Mouse (Mus musculus): ENCODE measurements around the gene Gata2.

DNA sequence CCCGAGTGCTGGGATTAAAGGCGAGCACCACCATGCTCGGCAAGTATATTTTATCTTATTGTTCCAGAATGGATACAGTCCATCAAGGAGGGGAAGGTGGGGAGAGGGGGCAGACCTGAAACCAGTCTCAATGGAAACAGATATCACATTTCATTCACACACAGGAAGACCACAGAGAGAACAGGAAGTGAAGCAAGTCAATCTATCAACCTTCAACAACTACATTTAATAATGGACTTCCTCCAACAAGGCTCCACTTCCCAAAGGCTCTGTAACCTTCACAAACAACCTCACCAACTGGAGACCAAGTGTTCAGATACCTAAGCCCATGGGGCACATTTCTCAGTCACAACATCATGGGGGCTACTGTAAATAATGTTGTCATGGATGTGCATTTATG lies 19.5 kb upstream of the Gata2 start:
- no peak for TF ChIP-seq CTCF (IDR thresholded peaks at IDR 0.05; ENCODE audit: borderline replicate concordance, control insufficient read depth, extremely low read depth, insufficient read depth, low read length, poor library complexity)
- no peak for TF ChIP-seq POLR2A (IDR thresholded peaks at IDR 0.05; ENCODE audit: control insufficient read depth, extremely low read depth, insufficient read depth, low read length, poor library complexity)
